ENCODE assay signal across 10 mouse cellular contexts in the genomic region with DNA sequence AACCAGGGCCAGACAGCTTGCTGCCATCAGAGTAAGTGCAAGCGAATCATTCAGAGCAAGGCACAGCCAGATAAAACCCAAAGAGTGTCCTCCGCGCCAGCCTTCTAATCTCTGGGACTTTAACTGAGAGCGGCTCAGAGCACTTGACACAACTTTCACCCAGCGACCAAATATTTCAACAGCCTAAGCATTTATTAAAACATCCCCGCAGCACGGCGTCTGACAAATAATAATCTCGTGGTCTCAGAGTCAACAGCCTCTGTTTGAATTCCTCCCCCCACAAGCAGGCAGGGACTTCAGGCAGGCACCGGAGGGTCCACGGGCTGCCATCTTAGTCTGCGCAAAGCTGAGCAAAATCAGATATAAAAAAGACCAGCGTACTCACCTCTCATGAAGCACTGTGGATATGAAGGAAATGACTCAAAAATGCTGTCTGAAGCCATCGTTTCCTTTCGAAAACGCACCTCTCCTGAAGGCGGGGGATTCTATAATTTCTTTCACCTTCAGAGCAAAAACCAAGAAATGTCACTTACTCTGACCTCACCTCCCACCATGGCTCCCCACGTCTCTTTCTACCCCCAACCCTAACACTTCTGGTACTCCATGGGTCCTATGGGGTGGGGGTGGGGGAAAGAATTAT. TPM values are rescaled to one million over a fixed set of nuclear protein-coding genes. Genes with fewer than 3 reads are reported as not detected.
A peak's percentile ranks its signal among the peaks of the same experiment; 100 is the strongest.
DNase-seq lines count a peak whose midpoint lies in the region; ATAC-seq and TF ChIP-seq lines count a peak whose summit lies in the region.
"Had no signal": no experiment of that assay in that cellular context is flagged by ENCODE, and none has a peak within 500 bp of the region (broad histone marks: within the 10 kb centered on the region; RNA-seq: fewer than 3 reads in every experiment).

No protein-coding gene starts in this region.

- peak overlapping the region; percentile 85 for H3K4me2 ChIP-seq in myocyte (ENCODE audit: low read depth)
- H3K4me2 ChIP-seq in midbrain, embryonic 15.5 days = no peak overlapping the region
- H3K4me2 ChIP-seq: hindbrain, embryonic 14.5 days had no signal

- no peaks in the 10 kb centered on the region for H3K27me3 ChIP-seq in myocyte (ENCODE audit: control insufficient read depth, insufficient read depth, insufficient read length)
- H3K27me3 ChIP-seq in midbrain, embryonic 15.5 days (replicated peaks) = no peaks in the 10 kb centered on the region

- peaks cover 54% of the 10 kb centered on the region for H3K79me2 ChIP-seq in myocyte (ENCODE audit: control insufficient read depth, insufficient read depth)

- H3ac ChIP-seq in myocyte (ENCODE audit: control insufficient read depth, insufficient read length) = peak overlapping the region; percentile 71

- H3K36me3 ChIP-seq in myocyte (ENCODE audit: control insufficient read depth, insufficient read depth) = peaks cover 11% of the 10 kb centered on the region
- no peaks in the 10 kb centered on the region for H3K36me3 ChIP-seq in midbrain, embryonic 15.5 days (replicated peaks)

- peak overlapping the region; percentile 94 for H3K4me3 ChIP-seq in myocyte
- H3K4me3 ChIP-seq in midbrain, embryonic 15.5 days = no peak overlapping the region

- peaks cover 14% of the 10 kb centered on the region for H3K4me1 ChIP-seq in midbrain, embryonic 15.5 days

- H3K27ac ChIP-seq in midbrain, embryonic 15.5 days = no peak overlapping the region
- H3K27ac ChIP-seq: hindbrain, embryonic 14.5 days had no signal

- peak; percentile 68 for DNase-seq in A20 (ENCODE audit: low read depth, low spot score)
- peak; percentile 86 for DNase-seq in CD4-positive helper T cell, adult 2 months (ENCODE audit: low read depth, low spot score)
- DNase-seq in induced T-regulatory cell, adult 2 months (ENCODE audit: low read depth) = peak; percentile 89
- no peak for DNase-seq in right cerebral cortex, adult 18-20 months
- DNase-seq in cerebellum, postnatal 4 days (ENCODE audit: low spot score in 2 of 2) = no peak
- no peak for DNase-seq in retina, postnatal 1 day
- DNase-seq: midbrain, embryonic 14.5 days had no signal

- WGBS in midbrain, embryonic 15.5 days = 81% methylated on average over 18 of the region's 18 CpGs

- no peak for ATAC-seq in midbrain, embryonic 15.5 days (replicated peaks)

- no peak overlapping the region for H3K9ac ChIP-seq in midbrain, embryonic 15.5 days
- H3K9ac ChIP-seq: hindbrain, embryonic 14.5 days had no signal

- H3K9me3 ChIP-seq in midbrain, embryonic 15.5 days = no peaks in the 10 kb centered on the region

- TF ChIP-seq POLR2A in myocyte (IDR thresholded peaks at IDR 0.05; ENCODE audit: insufficient read length, low read depth) = peak; percentile 18

TF ChIP-seq in myocyte, 11 proteins besides CTCF, POLR2A, EP300 and RAD21:
- no peak for TF ChIP-seq USF1 (IDR thresholded peaks at IDR 0.05; ENCODE audit: low read depth)
- TF ChIP-seq CEBPB (IDR thresholded peaks at IDR 0.05; ENCODE audit: insufficient read depth, poor library complexity, severe bottlenecking) = 0 out of 2 replicates have a peak, but pooled peaks have one; percentile 30

RNA-seq across cellular contexts. Expression of gene Runx1, which starts 0.6 kb away (rescaled TPM):
- polyA plus RNA-seq in myocyte (2012; fragmentation: generic; extraction: Trizol) = 38.8 TPM
- 0.43 and 0.67 TPM in 2 replicates for polyA plus RNA-seq in midbrain, embryonic 15.5 days (2015; fragmentation: Nextera tagmentation; extraction: Ambion mirVana)

Comparison
In these comparisons a context has a peak if more than half of its experiments do, and no peak if none do; other contexts are left out.
1. DNase-seq: peak in A20 (single experiment), CD4-positive helper T cell, adult 2 months (single experiment) and induced T-regulatory cell, adult 2 months (single experiment); none in right cerebral cortex, adult 18-20 months (single experiment), cerebellum, postnatal 4 days (0 of 2) and retina, postnatal 1 day (single experiment).
2. RNA of gene Runx1, which starts 0.6 kb away (polyA plus RNA-seq): 38.8 TPM in myocyte (single experiment); 0.43 to 0.67 TPM in midbrain, embryonic 15.5 days; every median in the first group is over 10 times any median in the second.